Mouse (Mus musculus): ENCODE data around the gene Hnrnpm. TPM values are rescaled to one million over a fixed set of nuclear protein-coding genes. Genes with fewer than 3 reads are reported as not detected.

Gene Hnrnpm
- 305 TPM for polyA plus RNA-seq (2014; fragmentation: Illumina TruSeq; extraction: RNeasy Lipid Tissue Mini Kit (QIAGEN cat#74804); ENCODE audit: low read depth, low replicate concordance)

DNA sequence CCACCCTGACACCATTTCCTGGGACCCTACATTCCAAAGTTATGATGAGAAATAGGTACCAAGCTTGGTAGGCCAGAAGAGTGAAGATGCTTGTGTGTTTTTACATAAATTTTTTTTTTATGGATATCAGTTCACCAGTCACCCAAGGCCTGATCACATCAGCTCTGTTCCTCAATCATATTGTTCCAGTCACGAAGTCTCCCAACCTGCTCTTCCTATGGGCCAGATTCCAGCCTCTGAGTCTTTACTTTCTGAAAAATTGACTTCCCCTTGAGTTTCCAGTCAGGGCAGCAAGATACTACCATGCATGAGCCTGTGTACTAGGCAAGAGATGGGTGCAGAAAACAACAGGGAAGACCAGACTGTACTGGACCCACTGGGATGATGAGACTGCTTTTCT is at the start of gene Hnrnpm:
Hnrnpm (minus strand) TSS at position 101 of the 400 bp plus-strand sequence.

GRCm38 (mm10) chr17:33718384-33718881 is 31.8 kb upstream of the Hnrnpm start, which contains the start of gene March2:
March2 (minus strand) TSS chr17:33718670.

DNA sequence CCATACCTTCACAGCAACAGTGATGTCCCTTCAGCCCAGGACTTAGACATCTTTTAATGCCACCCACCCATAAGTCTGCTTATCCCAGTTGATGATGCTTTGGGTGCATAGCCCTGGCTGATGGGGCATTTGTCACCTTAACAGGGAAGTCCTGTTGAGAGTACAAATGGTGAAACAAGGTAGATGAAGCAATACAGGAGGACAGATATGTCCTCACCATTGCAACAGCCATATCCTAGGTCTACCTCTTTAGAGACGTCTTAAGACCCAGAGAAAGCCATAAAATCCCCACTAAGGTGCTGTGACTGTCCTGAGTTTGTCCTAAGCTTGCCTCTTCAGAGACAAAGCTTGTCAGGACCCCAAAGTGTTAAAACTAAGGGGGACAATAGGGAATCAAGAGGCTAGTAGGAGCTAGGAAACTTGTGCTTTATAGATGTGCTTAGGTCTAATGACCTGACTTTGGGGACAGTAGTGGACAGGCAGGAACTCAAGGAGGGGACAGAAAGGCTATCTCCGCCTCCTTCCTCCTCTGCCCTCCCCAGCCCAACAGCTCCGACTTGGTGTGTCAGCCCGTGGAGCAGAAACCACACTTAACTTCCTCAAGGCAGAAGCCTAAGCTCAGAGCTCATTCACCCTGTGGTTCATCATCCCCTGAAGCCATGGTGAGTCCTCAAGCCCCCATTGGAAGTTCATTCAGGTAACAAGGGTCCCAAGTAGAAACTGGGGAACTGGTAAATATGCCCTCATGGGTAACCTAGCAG is 49.0 kb downstream of the Hnrnpm start, which contains the start of gene Pram1:
Pram1 (plus strand) TSS at position 541 of the 761 bp plus-strand sequence.

GRCm38 (mm10) chr17:33628621-33629486 is 57.8 kb downstream of the Hnrnpm start, which contains the start of gene Zfp414:
Zfp414 (plus strand) TSS chr17:33629090.

Other genes with a start within 250 kb of the Hnrnpm start
- 1.6 TPM for gene Adamts10, start 162.7 kb downstream of the Hnrnpm start, polyA plus RNA-seq (2014; fragmentation: Illumina TruSeq; extraction: RNeasy Lipid Tissue Mini Kit (QIAGEN cat#74804); ENCODE audit: low read depth, low replicate concordance)
- gene Myo1f, start 131.2 kb downstream of the Hnrnpm start, polyA plus RNA-seq (2014; fragmentation: Illumina TruSeq; extraction: RNeasy Lipid Tissue Mini Kit (QIAGEN cat#74804); ENCODE audit: low read depth, low replicate concordance) = not detected
- gene Zfp414, start 57.8 kb downstream of the Hnrnpm start, polyA plus RNA-seq (2014; fragmentation: Illumina TruSeq; extraction: RNeasy Lipid Tissue Mini Kit (QIAGEN cat#74804); ENCODE audit: low read depth, low replicate concordance) = 1.1 TPM
- not detected for gene Pram1, start 48.8 kb downstream of the Hnrnpm start, polyA plus RNA-seq (2014; fragmentation: Illumina TruSeq; extraction: RNeasy Lipid Tissue Mini Kit (QIAGEN cat#74804); ENCODE audit: low read depth, low replicate concordance)
- gene March2, start 31.8 kb upstream of the Hnrnpm start, polyA plus RNA-seq (2014; fragmentation: Illumina TruSeq; extraction: RNeasy Lipid Tissue Mini Kit (QIAGEN cat#74804); ENCODE audit: low read depth, low replicate concordance) = 18.5 TPM
- 15.2 TPM for gene Rab11b, start 73.7 kb upstream of the Hnrnpm start, polyA plus RNA-seq (2014; fragmentation: Illumina TruSeq; extraction: RNeasy Lipid Tissue Mini Kit (QIAGEN cat#74804); ENCODE audit: low read depth, low replicate concordance)
- gene Angptl4, start 95.0 kb upstream of the Hnrnpm start, polyA plus RNA-seq (2014; fragmentation: Illumina TruSeq; extraction: RNeasy Lipid Tissue Mini Kit (QIAGEN cat#74804); ENCODE audit: low read depth, low replicate concordance) = 1.4 TPM
- 10.2 TPM for gene Kank3, start 123.7 kb upstream of the Hnrnpm start, polyA plus RNA-seq (2014; fragmentation: Illumina TruSeq; extraction: RNeasy Lipid Tissue Mini Kit (QIAGEN cat#74804); ENCODE audit: low read depth, low replicate concordance)
- gene Rps28, start 137.7 kb upstream of the Hnrnpm start, polyA plus RNA-seq (2014; fragmentation: Illumina TruSeq; extraction: RNeasy Lipid Tissue Mini Kit (QIAGEN cat#74804); ENCODE audit: low read depth, low replicate concordance) = 57.1 TPM
- 17.8 TPM for gene Ndufa7, start 137.7 kb upstream of the Hnrnpm start, polyA plus RNA-seq (2014; fragmentation: Illumina TruSeq; extraction: RNeasy Lipid Tissue Mini Kit (QIAGEN cat#74804); ENCODE audit: low read depth, low replicate concordance)
- gene Cd320, start 156.2 kb upstream of the Hnrnpm start, polyA plus RNA-seq (2014; fragmentation: Illumina TruSeq; extraction: RNeasy Lipid Tissue Mini Kit (QIAGEN cat#74804); ENCODE audit: low read depth, low replicate concordance) = 6.0 TPM
- gene Gm7029, start 187.0 kb upstream of the Hnrnpm start, polyA plus RNA-seq (2014; fragmentation: Illumina TruSeq; extraction: RNeasy Lipid Tissue Mini Kit (QIAGEN cat#74804); ENCODE audit: low read depth, low replicate concordance) = not detected
- gene Kifc1, start 203.8 kb upstream of the Hnrnpm start, polyA plus RNA-seq (2014; fragmentation: Illumina TruSeq; extraction: RNeasy Lipid Tissue Mini Kit (QIAGEN cat#74804); ENCODE audit: low read depth, low replicate concordance) = not detected
- gene Platr17, start 218.3 kb upstream of the Hnrnpm start, polyA plus RNA-seq (2014; fragmentation: Illumina TruSeq; extraction: RNeasy Lipid Tissue Mini Kit (QIAGEN cat#74804); ENCODE audit: low read depth, low replicate concordance) = not detected
- gene Daxx, start 222.6 kb upstream of the Hnrnpm start, polyA plus RNA-seq (2014; fragmentation: Illumina TruSeq; extraction: RNeasy Lipid Tissue Mini Kit (QIAGEN cat#74804); ENCODE audit: low read depth, low replicate concordance) = 5.0 TPM
- 17.3 TPM for gene Tapbp, start 229.0 kb upstream of the Hnrnpm start, polyA plus RNA-seq (2014; fragmentation: Illumina TruSeq; extraction: RNeasy Lipid Tissue Mini Kit (QIAGEN cat#74804); ENCODE audit: low read depth, low replicate concordance)
- 1.3 TPM for gene Zbtb22, start 229.0 kb upstream of the Hnrnpm start, polyA plus RNA-seq (2014; fragmentation: Illumina TruSeq; extraction: RNeasy Lipid Tissue Mini Kit (QIAGEN cat#74804); ENCODE audit: low read depth, low replicate concordance)
- gene Rgl2, start 242.7 kb upstream of the Hnrnpm start, polyA plus RNA-seq (2014; fragmentation: Illumina TruSeq; extraction: RNeasy Lipid Tissue Mini Kit (QIAGEN cat#74804); ENCODE audit: low read depth, low replicate concordance) = 1.6 TPM